Mouse (Mus musculus) retina, adult 2 months (tissue): Measurements from ENCODE around the gene Gm21708.
"Not testable (repeated sequence)": the region's sequence is repeated elsewhere in the genome, so short reads cannot be mapped to it uniquely, and the experiment has no call there.

Source experiments
- DNase-seq: peaks from one replicate; pipeline ENCODE4 v3.0.0-alpha.2; 2012; ENCODE audit warnings: low read depth, low spot score

The Gm21708 gene

GRCm38 (mm10) chrY:3410067-3410466 lies at the start of gene Gm21708, which contains the start of gene Gm21704:
Gene Gm21708, minus strand, starts transcription at chrY:3410167.
Gene Gm21704, minus strand, starts transcription at chrY:3410167.
- not testable (repeated sequence) for DNase-seq
